Mouse (Mus musculus) small intestine, adult 2 months (tissue): ENCODE measurements at regions not wholly inside any gene's neighbourhood (a gene's known extent, or its start where the extent isn't known, plus 50 kb on each side); places are given as distances from the start of the nearest gene placed in this dataset.

Source experiments
- H3K27ac ChIP-seq: fragments of 200-500 bp; 2 replicates; pipeline ENCODE4 v1.5.1; 2012; ENCODE audit warnings: low read depth, low read length, control low read depth, inconsistent platforms; ENCODE audit not compliant: insufficient read depth
- H3K27me3 ChIP-seq: fragments of 200-500 bp; 2 replicates; pipeline ENCODE4 v1.6.1; 2012; ENCODE audit warnings: mild to moderate bottlenecking, moderate library complexity, low read length, inconsistent platforms; ENCODE audit not compliant: control insufficient read depth, insufficient read depth
- H3K36me3 ChIP-seq: fragments of 200-500 bp; 2 replicates; pipeline ENCODE4 v1.6.1; 2012; ENCODE audit warnings: mild to moderate bottlenecking, low read length, control low read depth, inconsistent platforms; ENCODE audit not compliant: control insufficient read depth, insufficient read depth
- H3K4me1 ChIP-seq: fragments of 200-500 bp; 2 replicates; pipeline ENCODE4 v1.6.1; 2012; ENCODE audit warnings: low read length, inconsistent platforms, mixed read lengths; ENCODE audit not compliant: control insufficient read depth, insufficient read depth, insufficient read length
- H3K4me3 ChIP-seq: fragments of 200-500 bp; 2 replicates; pipeline ENCODE4 v1.5.1; 2012; ENCODE audit warnings: low read depth, mild to moderate bottlenecking, control low read depth, inconsistent platforms, low read length, moderate library complexity
- CTCF ChIP-seq: fragments of 200-500 bp; IDR thresholded peaks from 2 replicates; pipeline ENCODE4 v1.5.1; 2012; ENCODE audit warnings: low read depth, mild to moderate bottlenecking, control low read depth, inconsistent platforms, low read length, moderate library complexity, mixed read lengths; ENCODE audit not compliant: insufficient replicate concordance, insufficient read length; ENCODE audit errors: extremely low read depth
- POLR2A ChIP-seq: fragments of 200-500 bp; IDR thresholded peaks from 2 replicates; pipeline ENCODE4 v1.6.1; 2012; ENCODE audit warnings: low read depth, mild to moderate bottlenecking, control low read depth, inconsistent platforms, low read length, moderate library complexity
- WGBS: fragments of 180-500 bp; shearing (Covaris S2); methylation state at CpG from one replicate; pipeline ENCODE4 v1.1.7; 2018; 5-methylcytosine and 5-hydroxymethylcytosine counted together

DNA sequence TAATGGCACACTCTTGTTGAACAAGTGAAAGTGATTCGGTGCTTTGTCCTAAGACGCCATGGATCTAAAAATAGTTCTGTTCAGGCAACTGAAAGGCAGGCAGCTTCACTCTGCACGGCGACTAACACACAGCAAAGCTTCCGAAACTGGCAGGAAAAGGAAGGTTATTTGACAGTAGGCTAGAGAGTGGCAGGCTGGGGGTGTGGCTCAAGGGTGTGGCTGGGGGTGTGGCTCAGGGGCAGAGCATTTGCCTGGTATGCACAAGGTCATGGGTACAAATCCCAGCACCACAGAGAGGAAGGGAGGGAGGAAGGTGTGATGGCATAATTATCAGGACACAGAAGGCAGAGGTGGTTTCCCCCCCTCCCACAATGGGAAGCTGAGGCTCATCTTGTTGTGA is 310.8 kb upstream of the Tbx3 start:
- Histone ChIP-seq H3K4me3 (no peak overlapping the region), H3K36me3 (no peaks in the 10 kb centered on the region), H3K27me3 (no peaks in the 10 kb centered on the region), H3K4me1 (peaks cover 13% of the 10 kb centered on the region), H3K27ac (no peak overlapping the region)
- no peak for TF ChIP-seq CTCF
- no peak for TF ChIP-seq POLR2A
- WGBS = 8% methylated on average over 5 of the region's 5 CpGs

DNA sequence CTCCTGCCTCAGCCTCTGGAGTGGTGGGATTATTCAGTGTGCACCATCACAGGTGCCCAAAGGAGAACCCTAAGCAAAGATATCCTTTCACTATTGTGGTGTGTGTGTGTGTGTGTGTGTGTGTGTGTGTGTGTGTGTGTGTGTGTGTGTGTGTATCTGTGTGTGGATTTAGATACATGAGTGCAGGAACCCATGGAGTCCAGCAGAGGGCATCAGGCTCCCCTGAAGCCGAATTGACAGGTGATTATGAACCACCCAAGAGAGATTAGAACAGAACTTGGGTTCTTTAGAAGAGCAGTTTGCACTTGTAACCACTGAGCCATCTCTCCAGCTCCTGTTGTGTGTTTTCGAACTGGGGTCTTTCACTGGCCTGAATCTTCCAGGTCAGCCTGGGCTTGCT is 310.1 kb upstream of the Tbx3 start:
- no peaks in the 10 kb centered on the region for H3K36me3 ChIP-seq
- H3K27me3 ChIP-seq = no peaks in the 10 kb centered on the region
- no peak overlapping the region for H3K4me3 ChIP-seq
- TF ChIP-seq POLR2A = no peak
- TF ChIP-seq CTCF = no peak
- H3K4me1 ChIP-seq = peaks cover 13% of the 10 kb centered on the region
- H3K27ac ChIP-seq = no peak overlapping the region
- 94% methylated on average over 2 of the region's 2 CpGs for WGBS

DNA sequence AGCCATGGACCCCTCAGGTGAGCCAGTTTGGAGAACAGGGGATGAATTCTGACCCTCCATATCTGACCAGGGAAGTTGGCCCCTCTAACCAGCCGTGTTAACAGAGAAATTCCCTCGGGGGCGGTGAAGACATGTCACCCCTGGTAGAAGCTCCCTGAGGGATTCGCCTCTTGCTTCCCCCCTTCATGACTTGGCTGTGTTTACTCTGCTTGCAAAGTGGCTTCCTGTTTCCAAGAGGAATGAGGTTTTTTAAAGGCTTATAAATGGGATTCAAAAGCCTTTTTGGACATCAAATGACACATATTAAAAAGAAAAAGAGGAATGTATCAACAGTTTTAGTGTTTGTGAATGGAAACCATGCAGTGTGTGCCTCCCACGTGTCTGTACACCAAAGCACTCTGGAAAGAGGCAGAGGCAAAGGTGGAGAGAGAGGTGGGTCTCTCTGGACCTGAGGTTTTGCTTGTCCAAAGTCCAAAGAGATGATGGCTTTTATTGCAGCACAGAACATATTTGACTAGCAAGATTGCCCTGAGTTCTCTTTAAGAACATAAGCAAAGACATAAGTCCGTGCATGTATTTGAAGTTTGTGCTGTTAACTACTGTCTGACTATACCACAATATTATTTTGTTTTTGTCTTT is 308.9 kb upstream of the Tbx3 start:
- H3K27me3 ChIP-seq = no peaks in the 10 kb centered on the region
- TF ChIP-seq CTCF (no peak), POLR2A (no peak)
- H3K27ac ChIP-seq = no peak overlapping the region
- no peak overlapping the region for H3K4me3 ChIP-seq
- 42% methylated on average over 6 of the region's 6 CpGs for WGBS
- no peaks in the 10 kb centered on the region for H3K36me3 ChIP-seq
- peaks cover 13% of the 10 kb centered on the region for H3K4me1 ChIP-seq

GRCm38 (mm10) chr5:119362452-119362851 is 308.0 kb upstream of the Tbx3 start:
- no peak overlapping the region for H3K4me3 ChIP-seq
- peaks cover 13% of the 10 kb centered on the region for H3K4me1 ChIP-seq
- TF ChIP-seq CTCF (no peak), POLR2A (no peak)
- no peak overlapping the region for H3K27ac ChIP-seq
- H3K27me3 ChIP-seq = no peaks in the 10 kb centered on the region
- H3K36me3 ChIP-seq = no peaks in the 10 kb centered on the region
- 77% methylated on average over 12 of the region's 12 CpGs for WGBS

GRCm38 (mm10) chr5:119364250-119364649 is 306.2 kb upstream of the Tbx3 start:
- Histone ChIP-seq H3K36me3 (no peaks in the 10 kb centered on the region), H3K27ac (no peak overlapping the region), H3K4me1 (peaks cover 13% of the 10 kb centered on the region; the same call in 1 of the 2 replicates), H3K4me3 (no peak overlapping the region), H3K27me3 (no peaks in the 10 kb centered on the region)
- TF ChIP-seq POLR2A (no peak), CTCF (no peak)
- 36% methylated on average over 4 of the region's 4 CpGs for WGBS

GRCm38 (mm10) chr5:119365157-119365556 is 305.3 kb upstream of the Tbx3 start:
- Histone ChIP-seq H3K27ac (no peak overlapping the region), H3K4me3 (no peak overlapping the region), H3K36me3 (no peaks in the 10 kb centered on the region), H3K27me3 (no peaks in the 10 kb centered on the region; the same call in 1 of the 2 replicates), H3K4me1 (peaks cover 8% of the 10 kb centered on the region; the same call in 1 of the 2 replicates)
- WGBS = 77% methylated on average over 6 of the region's 6 CpGs
- TF ChIP-seq POLR2A (no peak), CTCF (no peak)

GRCm38 (mm10) chr5:119366296-119366695 is 304.2 kb upstream of the Tbx3 start:
- TF ChIP-seq CTCF (no peak), POLR2A (no peak)
- Histone ChIP-seq H3K4me1 (peaks cover 7% of the 10 kb centered on the region; the same call in 1 of the 2 replicates), H3K4me3 (no peak overlapping the region), H3K27me3 (no peaks in the 10 kb centered on the region; the same call in 1 of the 2 replicates), H3K27ac (no peak overlapping the region), H3K36me3 (no peaks in the 10 kb centered on the region)
- 49% methylated on average over 5 of the region's 5 CpGs for WGBS

- no peaks in the 10 kb centered on the region for H3K36me3 ChIP-seq
- H3K27me3 ChIP-seq = no peaks in the 10 kb centered on the region; the same call in 1 of the 2 replicates
- H3K4me3 ChIP-seq = no peak overlapping the region
- H3K4me1 ChIP-seq = no peaks in the 10 kb centered on the region
- no peak overlapping the region for H3K27ac ChIP-seq
- TF ChIP-seq POLR2A = no peak
- no peak for TF ChIP-seq CTCF
- 64% methylated on average over 12 of the region's 12 CpGs for WGBS
Observed at GRCm38 (mm10) chr5:119370481-119370880, 300.0 kb upstream of the Tbx3 start.
